Mouse (Mus musculus) liver (tissue): Measurements from ENCODE around the gene Gm27027.

Source experiments
- DNase-seq: peaks from one replicate; pipeline ENCODE4 v3.0.0-alpha.2; 2020; ENCODE audit warnings: mixed read lengths

Gene Gm27027

GRCm38 (mm10) chr2:93976436-93977252, 19.5 kb downstream of the Gm27027 start:
- peak; percentile 36 for DNase-seq

DNA sequence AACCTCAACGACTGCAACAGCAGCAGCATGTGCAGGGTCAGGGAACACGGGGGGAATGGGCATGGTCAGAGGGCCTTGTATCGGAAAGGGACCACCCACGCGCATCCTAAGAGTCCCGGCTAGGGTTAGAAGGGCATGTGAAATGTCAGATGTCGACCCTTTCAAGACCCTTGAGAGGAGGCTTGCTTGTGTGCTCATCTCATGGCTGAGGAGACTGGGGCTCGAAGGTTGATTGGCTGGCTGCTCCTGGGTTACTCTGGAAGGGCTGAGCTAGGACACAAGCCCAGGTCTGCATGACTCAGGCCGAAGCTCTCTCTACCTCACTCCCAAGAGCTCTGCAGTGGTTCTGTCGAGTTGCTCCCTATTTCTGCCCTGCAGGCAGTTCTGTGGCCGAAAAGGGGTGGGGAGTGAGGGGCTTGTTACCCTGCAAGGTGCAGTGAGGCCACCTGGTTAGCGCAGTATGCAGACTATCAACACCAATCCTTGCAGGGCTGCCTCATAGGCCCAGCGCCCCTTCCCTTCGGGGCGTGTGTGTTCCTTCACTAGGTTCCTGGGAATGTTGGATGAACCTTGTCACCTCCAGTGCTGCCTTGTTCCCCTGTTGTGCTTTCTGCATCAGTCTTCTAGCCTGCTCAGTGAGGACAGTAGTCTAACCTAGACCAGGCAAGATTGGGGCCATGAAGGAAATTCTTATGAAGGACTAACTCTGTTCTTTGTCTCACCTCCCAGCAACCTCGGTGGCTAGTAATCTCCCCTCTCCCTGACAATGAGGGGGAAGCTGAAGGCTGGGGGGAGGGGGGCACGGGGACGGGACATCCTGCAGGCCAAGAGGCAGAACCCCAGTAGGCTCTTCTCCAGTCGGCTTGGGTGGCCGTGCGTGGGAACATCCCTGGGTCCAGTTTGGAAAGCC, 20.4 kb downstream of the Gm27027 start:
- no peak for DNase-seq

- no peak for DNase-seq
Measured at GRCm38 (mm10) chr2:93975041-93975440, 21.1 kb downstream of the Gm27027 start.

DNA sequence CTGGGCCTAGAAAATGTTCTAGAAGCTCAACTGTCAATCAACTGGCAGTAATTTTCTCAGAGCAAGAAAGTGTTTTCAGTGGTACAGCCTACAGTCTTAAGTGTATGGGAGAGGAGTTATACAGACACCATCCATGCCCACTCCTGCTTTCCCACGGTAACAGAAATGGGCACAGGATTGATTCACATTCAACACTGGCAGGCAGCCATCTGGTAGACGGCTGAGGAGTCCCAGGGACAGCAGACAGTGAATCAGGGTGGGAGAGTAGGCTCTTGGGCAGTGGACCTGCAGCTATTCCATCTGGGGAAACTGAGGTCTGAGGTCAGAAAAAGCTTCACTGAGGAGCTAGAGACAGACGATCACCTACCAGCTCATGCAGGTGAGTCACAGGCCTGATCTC, 24.5 kb downstream of the Gm27027 start:
- DNase-seq: no peak

- no peak for DNase-seq
Measured at GRCm38 (mm10) chr2:93964494-93965160, 31.5 kb downstream of the Gm27027 start.

DNA sequence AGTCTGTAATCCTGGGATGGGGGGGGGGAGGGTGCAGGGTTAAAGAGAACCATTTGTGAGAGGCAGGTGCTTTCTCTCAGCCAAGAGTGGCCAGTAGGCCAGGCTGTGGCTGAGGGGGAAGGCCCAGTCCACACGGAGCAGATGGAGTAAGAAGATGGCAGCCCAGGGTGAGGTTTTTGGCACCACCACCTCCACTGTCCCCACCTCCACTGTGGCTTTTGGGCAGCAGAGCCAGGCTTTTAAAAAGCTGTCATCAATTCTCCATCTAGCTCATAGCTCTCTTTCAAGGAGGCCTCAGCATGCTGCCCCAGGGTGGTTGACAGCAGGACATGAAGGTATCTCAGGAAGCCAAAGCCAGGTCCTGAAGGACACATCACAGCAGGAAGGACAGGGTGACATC, 32.4 kb downstream of the Gm27027 start:
- no peak for DNase-seq

GRCm38 (mm10) chr2:93961716-93962115, 34.4 kb downstream of the Gm27027 start:
- no peak for DNase-seq

- no peak for DNase-seq
Measured at GRCm38 (mm10) chr2:93959346-93959745, 36.8 kb downstream of the Gm27027 start.

DNA sequence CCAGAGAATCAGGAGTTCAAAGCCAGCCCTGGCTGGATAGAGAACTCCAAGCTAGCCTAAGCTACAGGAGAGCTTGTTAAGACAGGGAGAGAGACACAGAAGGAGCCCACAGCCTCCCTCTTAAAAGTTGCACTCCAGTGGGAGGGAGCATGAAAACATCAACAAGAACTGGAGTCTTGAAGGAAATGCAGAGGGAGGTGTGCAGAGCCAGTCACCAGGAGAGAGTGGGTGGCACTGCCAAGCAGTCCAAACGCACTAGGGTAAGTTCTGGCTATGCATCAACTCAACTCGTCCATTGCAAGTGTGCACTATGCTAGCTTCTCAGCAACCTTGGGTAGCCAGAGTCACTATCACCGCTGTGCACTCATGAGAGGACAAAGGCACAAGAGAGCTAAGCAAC, 37.9 kb downstream of the Gm27027 start:
- no peak for DNase-seq

- no peak for DNase-seq
Measured at GRCm38 (mm10) chr2:93957785-93958175, 38.4 kb downstream of the Gm27027 start.

DNA sequence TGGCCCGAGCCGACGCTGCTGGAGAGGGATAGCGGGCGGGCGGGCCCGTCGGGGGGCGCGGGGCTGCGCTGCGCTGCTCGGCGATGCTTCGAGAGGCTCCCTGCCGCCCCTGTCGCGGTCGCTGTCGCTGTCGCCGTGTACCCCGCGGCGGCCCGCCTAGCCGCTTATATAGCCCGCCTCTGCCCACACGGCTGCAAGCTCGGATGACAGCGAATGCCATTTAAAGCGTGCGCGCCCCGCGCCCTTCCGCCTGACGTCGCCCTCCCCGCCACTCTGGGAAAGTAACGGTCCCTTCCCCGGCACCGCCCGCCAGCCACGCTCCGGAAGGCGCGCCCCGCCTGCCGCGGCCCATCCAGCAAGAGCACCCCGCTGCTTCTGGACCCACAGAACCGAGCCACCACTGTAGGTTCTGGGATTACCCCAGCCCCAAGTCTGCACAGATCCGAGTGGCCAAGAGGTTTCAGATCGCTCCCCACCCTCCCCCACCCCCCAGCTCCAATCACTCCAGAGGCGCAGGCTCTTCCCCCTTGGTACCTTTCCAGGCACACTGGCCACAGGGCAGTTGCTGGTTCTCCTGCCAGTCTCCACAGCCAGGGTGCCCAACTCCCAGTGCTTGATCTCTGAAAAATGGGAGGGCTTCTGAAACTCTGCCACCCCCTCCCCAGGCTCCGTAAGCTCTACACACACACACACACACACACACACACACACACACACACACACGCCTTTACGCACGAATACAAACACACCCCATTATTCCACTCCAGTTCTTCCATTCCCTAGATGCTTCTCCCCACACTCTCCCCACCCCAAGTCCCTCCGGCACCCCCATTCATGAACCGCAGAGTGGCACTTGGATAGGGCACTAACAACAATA, 39.0 kb downstream of the Gm27027 start, which contains the start of gene Gm13889:
Gm13889 (minus strand) TSS at position 294 of the 877 bp plus-strand sequence.
- peak; percentile 48 for DNase-seq

DNA sequence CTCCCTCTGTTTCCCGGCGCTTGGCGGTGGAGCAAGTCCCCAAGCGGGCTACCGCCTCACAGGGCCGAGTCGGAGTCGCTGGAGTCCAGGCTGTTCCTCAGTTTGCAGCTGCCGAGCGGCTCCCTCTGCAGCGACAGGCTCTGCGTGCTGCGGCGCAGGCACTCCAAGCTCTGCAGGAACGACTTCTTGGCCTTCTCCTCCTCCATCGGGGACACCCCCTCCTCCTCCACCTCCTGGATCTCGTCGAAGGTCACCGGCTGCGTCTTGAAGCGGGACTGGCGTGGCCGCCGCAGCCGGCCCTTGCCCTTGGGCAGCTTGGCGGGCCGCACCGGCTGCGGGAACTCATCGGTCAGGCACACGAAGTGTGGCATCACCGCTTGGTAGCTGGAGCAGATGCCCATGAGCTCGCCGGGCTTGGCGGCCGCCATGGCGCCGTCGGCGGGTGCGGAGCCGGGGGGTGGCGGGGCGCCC, 39.8 kb downstream of the Gm27027 start:
- peak; percentile 32 for DNase-seq

DNA sequence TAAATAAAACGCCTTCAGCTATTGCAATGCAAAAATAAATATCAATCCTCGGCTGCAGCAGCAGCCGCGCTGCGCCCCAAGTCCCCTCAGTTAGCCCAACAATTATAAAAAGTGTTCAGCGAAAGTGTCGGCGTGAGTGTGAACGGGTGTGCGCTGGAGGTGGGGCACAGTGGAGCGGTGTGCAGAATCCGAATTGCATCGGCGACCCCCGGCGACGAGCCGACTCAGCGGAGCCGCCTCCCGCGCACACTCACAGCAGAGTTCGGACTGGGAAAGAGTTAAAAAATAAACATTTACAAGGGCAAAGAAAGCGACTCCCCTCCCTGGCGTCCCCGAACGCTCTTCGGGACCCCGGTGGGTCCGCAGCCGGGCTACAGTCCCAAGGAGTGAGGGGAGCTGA, 40.3 kb downstream of the Gm27027 start:
- no peak for DNase-seq

GRCm38 (mm10) chr2:93954781-93955578, 41.2 kb downstream of the Gm27027 start:
- DNase-seq: no peak

DNA sequence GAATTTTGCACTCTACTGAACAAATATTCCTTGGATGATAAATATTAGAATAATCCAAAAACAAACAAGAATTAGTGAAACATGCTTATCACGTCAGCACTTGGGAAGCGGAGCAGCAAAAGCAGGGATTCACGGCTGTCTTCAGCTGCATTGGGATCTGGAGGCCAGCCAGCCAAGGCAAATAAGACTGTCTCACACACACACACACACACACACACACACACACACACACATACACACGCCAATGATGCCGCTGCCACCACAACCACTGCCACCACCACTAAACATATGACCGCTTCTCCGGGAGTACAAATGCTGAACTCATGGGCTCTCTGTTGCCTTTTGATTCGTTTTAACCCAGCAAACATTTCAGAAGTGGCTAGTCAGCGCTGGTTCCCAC, 42.4 kb downstream of the Gm27027 start:
- DNase-seq: no peak

- DNase-seq: no peak
Measured at GRCm38 (mm10) chr2:93946976-93947375, 49.2 kb downstream of the Gm27027 start.

- no peak for DNase-seq
Measured at GRCm38 (mm10) chr2:93944855-93945254, 51.3 kb downstream of the Gm27027 start.

DNA sequence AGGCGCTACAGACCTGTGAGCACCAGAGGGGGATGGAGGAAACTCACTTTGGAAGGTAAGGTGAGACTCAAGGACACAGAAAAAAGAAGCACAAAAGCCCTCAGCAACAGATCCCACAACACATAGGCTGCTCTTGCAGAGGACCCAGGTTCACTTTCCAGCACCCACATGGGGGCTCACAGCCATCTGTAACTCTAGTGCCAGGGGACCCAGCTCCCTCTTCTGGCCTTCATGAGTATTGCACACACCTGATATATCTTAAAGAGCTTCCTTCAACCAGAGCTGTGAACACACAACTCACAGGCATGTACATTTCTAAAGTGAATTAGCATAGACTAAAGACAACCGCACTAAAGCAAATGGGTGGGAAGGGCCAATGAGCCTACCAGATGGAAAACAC, 52.1 kb downstream of the Gm27027 start:
- no peak for DNase-seq

DNA sequence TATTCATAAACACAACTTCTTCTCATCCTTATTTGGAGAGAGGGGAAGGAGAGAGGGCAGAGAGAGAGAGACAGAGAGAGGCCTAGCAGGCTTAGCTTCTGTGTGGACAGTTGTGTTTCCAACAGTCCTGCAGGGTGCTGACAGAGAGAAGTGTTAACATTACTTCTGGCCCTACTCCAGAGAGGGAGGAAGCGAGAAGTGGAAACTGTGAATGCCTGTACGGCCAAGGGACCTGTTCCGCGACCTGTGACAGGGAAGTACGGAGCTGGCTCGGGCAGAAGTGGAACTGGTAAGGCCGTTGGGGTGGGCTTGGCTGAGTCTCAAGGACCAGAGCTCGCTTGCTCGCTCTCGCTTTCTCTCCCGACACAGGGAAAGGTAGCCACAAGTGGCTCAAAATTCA, 54.5 kb downstream of the Gm27027 start:
- no peak for DNase-seq

- DNase-seq: no peak
Measured at GRCm38 (mm10) chr2:93938534-93938933, 57.6 kb downstream of the Gm27027 start.

GRCm38 (mm10) chr2:93928866-93929265, 67.3 kb downstream of the Gm27027 start:
- no peak for DNase-seq
